Mouse (Mus musculus) liver, adult (tissue): ENCODE measurements around the gene Olfr116.

Source experiments
- GATA4 ChIP-seq: IDR thresholded peaks from 2 replicates; pipeline ENCODE4 v1.6.1; 2014; ENCODE audit warnings: mild to moderate bottlenecking, low read length; ENCODE audit not compliant: insufficient replicate concordance

The Olfr116 gene

GRCm38 (mm10) chr17:37627009-37627408 is at the start of gene Olfr116, which contains the start of gene Olfr115:
Gene Olfr116, minus strand, starts transcription at chr17:37627199.
Gene Olfr115, minus strand, starts transcription at chr17:37627109.
- no peak for TF ChIP-seq GATA4

GRCm38 (mm10) chr17:37666688-37667087 is 39.7 kb upstream of the Olfr116 start, which contains the start of gene Olfr118:
Gene Olfr118, plus strand, starts transcription at chr17:37666988.
- no peak for TF ChIP-seq GATA4

GRCm38 (mm10) chr17:37663682-37664081 is 36.7 kb upstream of the Olfr116 start, which contains the start of gene Olfr117:
Gene Olfr117, minus strand, starts transcription at chr17:37663782.
- no peak for TF ChIP-seq GATA4

DNA sequence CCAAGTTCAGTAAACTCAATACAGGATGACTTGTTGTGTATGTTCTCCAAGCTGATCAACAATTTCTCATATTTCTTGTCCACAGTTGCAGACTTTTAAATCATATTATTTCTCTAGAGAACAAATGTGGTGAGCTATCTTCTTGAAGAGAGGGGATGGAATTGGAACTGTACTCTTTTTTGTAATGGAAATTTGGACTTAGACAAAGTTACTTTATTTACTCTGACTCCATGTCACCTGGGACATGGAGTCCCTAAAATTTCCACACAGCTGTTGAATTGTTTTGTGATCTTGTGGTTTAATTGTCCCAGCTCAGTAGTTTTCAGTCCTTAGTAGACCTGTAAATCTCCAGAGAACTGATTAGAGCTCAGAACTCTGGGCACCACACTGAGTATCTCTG is 34.4 kb downstream of the Olfr116 start, which contains the start of gene Olfr114:
TSS of gene Olfr114 (minus strand) at position 101 of the 400 bp plus-strand sequence.
- no peak for TF ChIP-seq GATA4

GRCm38 (mm10) chr17:37577563-37577962 is 49.4 kb downstream of the Olfr116 start, which contains the start of gene Olfr113:
Gene Olfr113, minus strand, starts transcription at chr17:37577663.
- no peak for TF ChIP-seq GATA4
